Mouse (Mus musculus) stomach, embryonic 16.5 days (tissue): ENCODE results near the gene Tmem254b. TPM values are rescaled to one million over a fixed set of nuclear protein-coding genes. Genes with fewer than 3 reads are reported as not detected.
"Not testable (repeated sequence)": the region's sequence is repeated elsewhere in the genome, so short reads cannot be mapped to it uniquely, and the experiment has no call there.

Experiments used
- ATAC-seq: fragments of 200-750 bp; cut with Nextera tagmentation; 2 replicates; pipeline ENCODE4 v1.8.0; 2017; ENCODE audit warnings: moderate number of reproducible peaks, moderate TSS enrichment; ENCODE audit not compliant: insufficient read depth, low FRiP score
- H3K27ac ChIP-seq: fragments of 300-500 bp; sonication (generic); 2 replicates; pipeline ENCODE4 v1.5.1; 2014; ENCODE audit warnings: low read length
- H3K27me3 ChIP-seq: fragments of 300-500 bp; sonication (generic); 2 replicates; pipeline ENCODE4 v1.6.1; 2014; ENCODE audit warnings: low read length, control low read depth, mixed read lengths; ENCODE audit not compliant: control insufficient read depth, insufficient read depth
- H3K36me3 ChIP-seq: fragments of 300-500 bp; sonication (generic); 2 replicates; pipeline ENCODE4 v1.6.1; 2014; ENCODE audit warnings: low read length; ENCODE audit not compliant: control insufficient read depth, insufficient read depth
- H3K4me1 ChIP-seq: fragments of 300-500 bp; sonication (generic); 2 replicates; pipeline ENCODE4 v1.6.1; 2014; ENCODE audit warnings: low read length, control low read depth, mixed read lengths; ENCODE audit not compliant: control insufficient read depth, insufficient read depth
- H3K4me2 ChIP-seq: fragments of 300-500 bp; sonication (generic); 2 replicates; pipeline ENCODE4 v1.6.1; 2014; ENCODE audit warnings: low read depth, low read length, mixed read lengths
- H3K4me3 ChIP-seq: fragments of 300-500 bp; sonication (generic); replicated peaks from 2 replicates; pipeline ENCODE4 v1.5.1; 2014; ENCODE audit warnings: mild to moderate bottlenecking, low read length
- H3K9ac ChIP-seq: fragments of 300-500 bp; sonication (generic); 2 replicates; pipeline ENCODE4 v1.6.1; 2014; ENCODE audit warnings: low read length
- H3K9me3 ChIP-seq: fragments of 300-500 bp; sonication (generic); replicated peaks from 2 replicates; pipeline ENCODE4 v1.6.1; 2016; ENCODE audit warnings: low read length, control low read depth; ENCODE audit not compliant: control insufficient read depth
- WGBS: fragments of 180-500 bp; shearing (Covaris S2); extraction: QIAGEN DNeasy Blood & Tissue Kit; methylation state at CpG from one replicate; pipeline ENCODE4 v1.1.7; 2014; 5-methylcytosine and 5-hydroxymethylcytosine counted together
- polyA plus RNA-seq: library from polyadenylated mRNA; unstranded; fragments of >200 nt; fragmentation: Nextera tagmentation; extraction: Ambion mirVana; gene quantifications from 2 replicates; pipeline ENCODE4 v1.2.1, GENCODE M21; 2015

Tmem254b gene
- polyA plus RNA-seq, 1 experiment from 2014 or later, result 51.4 TPM

- not testable (repeated sequence) for H3K36me3 ChIP-seq, H3K4me3 ChIP-seq, H3K9me3 ChIP-seq, H3K27me3 ChIP-seq, H3K27ac ChIP-seq, H3K4me2 ChIP-seq, H3K4me1 ChIP-seq, H3K9ac ChIP-seq
- ATAC-seq, result peak; percentile 47; the same call in 1 of the 2 replicates
- WGBS, result no CpG with 5 or more reads among the region's 6 CpGs
Measured at GRCm38 (mm10) chr14:26175028-26175427, 31.8 kb downstream of the Tmem254b start.

- H3K27me3 ChIP-seq, H3K36me3 ChIP-seq, H3K9me3 ChIP-seq, H3K9ac ChIP-seq, H3K27ac ChIP-seq, H3K4me3 ChIP-seq, H3K4me1 ChIP-seq, H3K4me2 ChIP-seq: not testable (repeated sequence)
- ATAC-seq, result peak; percentile 84
- WGBS, result no CpG with 5 or more reads among the region's 3 CpGs
Measured at GRCm38 (mm10) chr14:26173955-26174354, 32.9 kb downstream of the Tmem254b start.

- not testable (repeated sequence) for H3K27ac ChIP-seq, H3K4me1 ChIP-seq, ATAC-seq, H3K36me3 ChIP-seq, H3K9ac ChIP-seq, H3K27me3 ChIP-seq, H3K4me2 ChIP-seq, H3K4me3 ChIP-seq, H3K9me3 ChIP-seq
- no CpG with 5 or more reads among the region's 12 CpGs for WGBS
Measured at GRCm38 (mm10) chr14:26165266-26165665, 41.6 kb downstream of the Tmem254b start.

- not testable (repeated sequence) for H3K4me3 ChIP-seq, H3K4me2 ChIP-seq, H3K9ac ChIP-seq, H3K27me3 ChIP-seq, H3K9me3 ChIP-seq, H3K4me1 ChIP-seq, ATAC-seq, H3K36me3 ChIP-seq, H3K27ac ChIP-seq
- WGBS, result no CpG with 5 or more reads among the region's 5 CpGs
Measured at GRCm38 (mm10) chr14:26162423-26162822, 44.4 kb downstream of the Tmem254b start.

DNA sequence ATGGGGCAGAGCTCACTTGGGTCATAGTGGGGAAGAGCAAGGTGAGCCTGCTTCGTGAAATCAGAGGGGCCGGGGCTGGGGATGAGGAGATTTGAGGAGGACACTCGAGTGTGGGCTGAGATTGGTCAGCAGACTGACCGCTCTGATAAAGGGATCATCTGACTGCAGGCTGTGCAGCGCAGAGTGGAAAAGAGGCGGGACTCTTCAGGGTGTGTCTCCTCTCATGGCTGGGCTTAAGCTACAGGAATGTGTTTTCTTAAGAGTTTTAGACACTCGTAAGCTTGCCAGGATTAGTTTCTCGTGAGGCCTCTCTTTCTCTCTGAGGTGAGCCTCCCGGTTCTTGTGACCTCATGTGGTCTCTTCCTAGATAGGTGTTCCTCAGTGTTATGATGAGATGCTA lies 45.7 kb downstream of the Tmem254b start:
- H3K27ac ChIP-seq, H3K36me3 ChIP-seq, H3K9ac ChIP-seq, H3K27me3 ChIP-seq, H3K4me3 ChIP-seq, H3K4me2 ChIP-seq, H3K4me1 ChIP-seq, ATAC-seq, H3K9me3 ChIP-seq: not testable (repeated sequence)
- no CpG with 5 or more reads among the region's 9 CpGs for WGBS

- H3K4me3 ChIP-seq, H3K36me3 ChIP-seq, H3K27ac ChIP-seq, H3K9ac ChIP-seq, H3K4me1 ChIP-seq, ATAC-seq, H3K9me3 ChIP-seq, H3K4me2 ChIP-seq, H3K27me3 ChIP-seq: not testable (repeated sequence)
- WGBS, result no CpG with 5 or more reads among the region's 7 CpGs
Measured at GRCm38 (mm10) chr14:26156032-26156431, 50.8 kb downstream of the Tmem254b start.

Other genes with a start within 250 kb of the Tmem254b start
- gene Duxbl1, start 228.5 kb downstream of the Tmem254b start, polyA plus RNA-seq, result 1.3 and 2.2 TPM in 2 replicates
- gene Gm9780, start 164.3 kb downstream of the Tmem254b start, polyA plus RNA-seq, result 55.8 and 60.4 TPM in 2 replicates
- 47.8 and 56.8 TPM in 2 replicates for gene Tmem254c, start 139.7 kb downstream of the Tmem254b start, polyA plus RNA-seq
- gene Cphx2, start 125.5 kb downstream of the Tmem254b start, polyA plus RNA-seq, result not detected in 2 replicates
- 0.31 TPM in 1 of 2 replicates, not detected in the other for gene Cphx3, start 124.7 kb downstream of the Tmem254b start, polyA plus RNA-seq
- gene Duxbl2, start 88.7 kb downstream of the Tmem254b start, polyA plus RNA-seq, result 0.96 and 2.2 TPM in 2 replicates
- gene Plac9b, start 24.6 kb downstream of the Tmem254b start, polyA plus RNA-seq, result 53.2 and 61.1 TPM in 2 replicates
- gene Duxbl3, start 50.9 kb upstream of the Tmem254b start, polyA plus RNA-seq, result 0.62 and 1.0 TPM in 2 replicates